Mouse (Mus musculus) right cerebral cortex, adult 18-20 months (tissue): ENCODE results near the gene Rnf13.
A peak's percentile ranks its signal among the peaks of the same experiment; 100 is the strongest.
"Not testable (repeated sequence)": the region's sequence is repeated elsewhere in the genome, so short reads cannot be mapped to it uniquely, and the experiment has no call there.

Experiments
- DNase-seq: peaks from one replicate; pipeline ENCODE4 v3.0.0; 2022; ENCODE audit warnings: mixed read lengths

Gene Rnf13

GRCm38 (mm10) chr3:57735511-57736370 is at the start of gene Rnf13:
Gene Rnf13 (plus strand): TSS chr3:57736062.
- peak; percentile 98 for DNase-seq

- DNase-seq, result no peak
These were observed 44.1 kb upstream of the Rnf13 start for GRCm38 (mm10) chr3:57691772-57692171.

GRCm38 (mm10) chr3:57692719-57693118 is 43.1 kb upstream of the Rnf13 start, which contains the start of gene Ankub1:
Gene Ankub1 (minus strand): TSS chr3:57692799.
- peak; percentile 13 for DNase-seq

- no peak for DNase-seq
These were observed 39.6 kb upstream of the Rnf13 start for GRCm38 (mm10) chr3:57696249-57696648.

GRCm38 (mm10) chr3:57696779-57697178 is 39.1 kb upstream of the Rnf13 start:
- no peak for DNase-seq

- DNase-seq, result no peak
These were observed 21.7 kb upstream of the Rnf13 start for GRCm38 (mm10) chr3:57714151-57714550.

GRCm38 (mm10) chr3:57732206-57732915 is 3.5 kb upstream of the Rnf13 start:
- DNase-seq, result no peak

GRCm38 (mm10) chr3:57736419-57737095 is 695 bp downstream of the Rnf13 start:
- DNase-seq, result no peak

- DNase-seq, result no peak
These were observed 4.0 kb downstream of the Rnf13 start for GRCm38 (mm10) chr3:57739830-57740229.

- DNase-seq, result no peak
These were observed 12.9 kb downstream of the Rnf13 start for GRCm38 (mm10) chr3:57748576-57749267.

- DNase-seq, result no peak
These were observed 41.1 kb downstream of the Rnf13 start for GRCm38 (mm10) chr3:57776915-57777314.

- DNase-seq, result no peak
These were observed 52.6 kb downstream of the Rnf13 start for GRCm38 (mm10) chr3:57788472-57788871.

- no peak for DNase-seq
These were observed 53.4 kb downstream of the Rnf13 start for GRCm38 (mm10) chr3:57789005-57789962.

- no peak for DNase-seq
These were observed 55.2 kb downstream of the Rnf13 start for GRCm38 (mm10) chr3:57791104-57791503.

GRCm38 (mm10) chr3:57795071-57795470 is 59.2 kb downstream of the Rnf13 start:
- DNase-seq, result not testable (repeated sequence)

GRCm38 (mm10) chr3:57815447-57815846 is 79.6 kb downstream of the Rnf13 start:
- DNase-seq, result no peak

- DNase-seq, result no peak
These were observed 90.0 kb downstream of the Rnf13 start for GRCm38 (mm10) chr3:57825866-57826265.

GRCm38 (mm10) chr3:57833585-57833984 is 97.7 kb downstream of the Rnf13 start:
- DNase-seq, result no peak

- DNase-seq, result no peak
These were observed 101.0 kb downstream of the Rnf13 start for GRCm38 (mm10) chr3:57836911-57837310.

- DNase-seq, result no peak
These were observed 107.9 kb downstream of the Rnf13 start for GRCm38 (mm10) chr3:57843775-57844174.
